Mouse (Mus musculus): ENCODE results near the gene Nucb1. TPM values are rescaled to one million over a fixed set of nuclear protein-coding genes. Genes with fewer than 3 reads are reported as not detected.

The Nucb1 gene
- polyA plus RNA-seq, 1 experiment = 88.2 TPM

GRCm38 (mm10) chr7:45449974-45450373 is 60.2 kb downstream of the Nucb1 start:
- no peaks in the 10 kb centered on the region for H3K4me1 ChIP-seq (ENCODE audit: control insufficient read depth, insufficient read depth, low read length)

GRCm38 (mm10) chr7:45447325-45447990 is 62.7 kb downstream of the Nucb1 start:
- Histone ChIP-seq H3K27ac (ENCODE audit: insufficient read depth, low read length) (no peak overlapping the region), H3K4me3 (ENCODE audit: insufficient read depth, low read length) (peak overlapping the region; percentile 32), H3K4me1 (ENCODE audit: control insufficient read depth, insufficient read depth, low read length) (no peaks in the 10 kb centered on the region)
- TF ChIP-seq CTCF (IDR thresholded peaks at IDR 0.05; ENCODE audit: extremely low read depth, insufficient read depth, low read length) (peak; percentile 53), POLR2A (IDR thresholded peaks at IDR 0.05; ENCODE audit: extremely low read depth, insufficient read depth, low read length) (no peak)

More at GRCm38 (mm10) chr7:45449974-45450373, 60.2 kb downstream of the Nucb1 start:
- TF ChIP-seq POLR2A (IDR thresholded peaks at IDR 0.05; ENCODE audit: extremely low read depth, insufficient read depth, low read length) (no peak), CTCF (IDR thresholded peaks at IDR 0.05; ENCODE audit: extremely low read depth, insufficient read depth, low read length) (no peak)
- Histone ChIP-seq H3K4me3 (ENCODE audit: insufficient read depth, low read length) (no peak overlapping the region), H3K27ac (ENCODE audit: insufficient read depth, low read length) (no peak overlapping the region)

- no peak overlapping the region for H3K27ac ChIP-seq (ENCODE audit: insufficient read depth, low read length)
- TF ChIP-seq CTCF (IDR thresholded peaks at IDR 0.05; ENCODE audit: extremely low read depth, insufficient read depth, low read length) (no peak), POLR2A (IDR thresholded peaks at IDR 0.05; ENCODE audit: extremely low read depth, insufficient read depth, low read length) (no peak)
- no peaks in the 10 kb centered on the region for H3K4me1 ChIP-seq (ENCODE audit: control insufficient read depth, insufficient read depth, low read length)
- H3K4me3 ChIP-seq (ENCODE audit: insufficient read depth, low read length) = no peak overlapping the region
Observed at GRCm38 (mm10) chr7:45446589-45446988, 63.6 kb downstream of the Nucb1 start.

GRCm38 (mm10) chr7:45443526-45444420 is 66.4 kb downstream of the Nucb1 start:
- no peaks in the 10 kb centered on the region for H3K4me1 ChIP-seq (ENCODE audit: control insufficient read depth, insufficient read depth, low read length)
- no peak overlapping the region for H3K4me3 ChIP-seq (ENCODE audit: insufficient read depth, low read length)
- TF ChIP-seq CTCF (IDR thresholded peaks at IDR 0.05; ENCODE audit: extremely low read depth, insufficient read depth, low read length) (no peak), POLR2A (IDR thresholded peaks at IDR 0.05; ENCODE audit: extremely low read depth, insufficient read depth, low read length) (no peak)
- H3K27ac ChIP-seq (ENCODE audit: insufficient read depth, low read length) = no peak overlapping the region

Other genes starting within 250 kb of the Nucb1 start
- 0.08 and 0.30 TPM in 2 replicates for gene Slc6a21, start 232.9 kb downstream of the Nucb1 start, polyA plus RNA-seq (2012; rRNA removed)
- 29.1 and 35.1 TPM in 2 replicates for gene Trpm4, start 176.6 kb downstream of the Nucb1 start, polyA plus RNA-seq (2012; rRNA removed)
- gene Hrc, start 175.1 kb downstream of the Nucb1 start, polyA plus RNA-seq (2012; rRNA removed) = 0.35 and 0.55 TPM in 2 replicates
- 164 and 167 TPM in 2 replicates for gene Ppfia3, start 143.4 kb downstream of the Nucb1 start, polyA plus RNA-seq (2012; rRNA removed)
- gene Lin7b, start 139.8 kb downstream of the Nucb1 start, polyA plus RNA-seq (2012; rRNA removed) = 336 TPM in 2 replicates
- 720 and 793 TPM in 2 replicates for gene Snrnp70, start 114.7 kb downstream of the Nucb1 start, polyA plus RNA-seq (2012; rRNA removed)
- gene Kcna7, start 104.8 kb downstream of the Nucb1 start, polyA plus RNA-seq (2012; rRNA removed) = not detected in 2 replicates
- gene Ntf5, start 96.7 kb downstream of the Nucb1 start, polyA plus RNA-seq (2012; rRNA removed) = 0.04 and 0.08 TPM in 2 replicates
- 0.17 TPM in 1 of 2 replicates, not detected in the other for gene Lhb, start 89.6 kb downstream of the Nucb1 start, polyA plus RNA-seq (2012; rRNA removed)
- gene Gys1, start 75.6 kb downstream of the Nucb1 start, polyA plus RNA-seq (2012; rRNA removed) = 25.7 and 26.4 TPM in 2 replicates
- gene Ruvbl2, start 72.3 kb downstream of the Nucb1 start, polyA plus RNA-seq (2012; rRNA removed) = 41.7 and 47.4 TPM in 2 replicates
- 588 and 637 TPM in 2 replicates for gene Ftl1, start 50.5 kb downstream of the Nucb1 start, polyA plus RNA-seq (2012; rRNA removed)
- gene Bax, start 43.5 kb downstream of the Nucb1 start, polyA plus RNA-seq (2012; rRNA removed) = 99.4 and 103 TPM in 2 replicates
- gene Tulp2, start 28.5 kb downstream of the Nucb1 start, polyA plus RNA-seq (2012; rRNA removed) = 0.11 and 0.13 TPM in 2 replicates
- 0.19 TPM in 1 of 2 replicates, not detected in the other for gene Gm45808, start 23.6 kb downstream of the Nucb1 start, polyA plus RNA-seq (2012; rRNA removed)
- 5.9 and 6.5 TPM in 2 replicates for gene Dhdh, start 21.6 kb downstream of the Nucb1 start, polyA plus RNA-seq (2012; rRNA removed)
- gene Ppp1r15a, start 15.9 kb upstream of the Nucb1 start, polyA plus RNA-seq (2012; rRNA removed) = 19.4 and 20.0 TPM in 2 replicates
- 5.1 and 6.3 TPM in 2 replicates for gene Plekha4, start 15.9 kb upstream of the Nucb1 start, polyA plus RNA-seq (2012; rRNA removed)
- gene Hsd17b14, start 44.5 kb upstream of the Nucb1 start, polyA plus RNA-seq (2012; rRNA removed) = 0.45 and 0.54 TPM in 2 replicates
- gene Bcat2, start 59.7 kb upstream of the Nucb1 start, polyA plus RNA-seq (2012; rRNA removed) = 26.1 and 26.5 TPM in 2 replicates
- gene Fgf21, start 105.1 kb upstream of the Nucb1 start, polyA plus RNA-seq (2012; rRNA removed) = not detected in 2 replicates
- gene Fut1, start 106.9 kb upstream of the Nucb1 start, polyA plus RNA-seq (2012; rRNA removed) = 0.09 and 0.15 TPM in 2 replicates
- gene Izumo1, start 111.4 kb upstream of the Nucb1 start, polyA plus RNA-seq (2012; rRNA removed) = 0.09 and 0.13 TPM in 2 replicates
- 6.9 and 7.8 TPM in 2 replicates for gene Rasip1, start 117.1 kb upstream of the Nucb1 start, polyA plus RNA-seq (2012; rRNA removed)
- 5.2 and 7.1 TPM in 2 replicates for gene Mamstr, start 129.6 kb upstream of the Nucb1 start, polyA plus RNA-seq (2012; rRNA removed)
- 0.21 and 0.28 TPM in 2 replicates for gene Fut2, start 156.0 kb upstream of the Nucb1 start, polyA plus RNA-seq (2012; rRNA removed)
- 20.9 and 26.3 TPM in 2 replicates for gene Ntn5, start 173.6 kb upstream of the Nucb1 start, polyA plus RNA-seq (2012; rRNA removed)
- gene Sec1, start 184.0 kb upstream of the Nucb1 start, polyA plus RNA-seq (2012; rRNA removed) = 6.6 and 8.0 TPM in 2 replicates
- gene Car11, start 189.4 kb upstream of the Nucb1 start, polyA plus RNA-seq (2012; rRNA removed) = 351 and 377 TPM in 2 replicates
- 251 and 257 TPM in 2 replicates for gene Dbp, start 194.7 kb upstream of the Nucb1 start, polyA plus RNA-seq (2012; rRNA removed)
- gene Rpl18, start 205.1 kb upstream of the Nucb1 start, polyA plus RNA-seq (2012; rRNA removed) = 255 and 261 TPM in 2 replicates
- 22.5 and 23.5 TPM in 2 replicates for gene Sphk2, start 207.6 kb upstream of the Nucb1 start, polyA plus RNA-seq (2012; rRNA removed)
- gene Fam83e, start 210.8 kb upstream of the Nucb1 start, polyA plus RNA-seq (2012; rRNA removed) = 0.19 and 0.21 TPM in 2 replicates
- gene Spaca4, start 215.4 kb upstream of the Nucb1 start, polyA plus RNA-seq (2012; rRNA removed) = not detected in 2 replicates

Measured in cortical plate, adult 2 months (tissue).